Mouse (Mus musculus): ENCODE results near the gene Atp1a2. TPM values are rescaled to one million over a fixed set of nuclear protein-coding genes. Genes with fewer than 3 reads are reported as not detected.

The Atp1a2 gene
- total RNA-seq, 2 experiments from 2014 or later, result 930 to 1,020 TPM

DNA sequence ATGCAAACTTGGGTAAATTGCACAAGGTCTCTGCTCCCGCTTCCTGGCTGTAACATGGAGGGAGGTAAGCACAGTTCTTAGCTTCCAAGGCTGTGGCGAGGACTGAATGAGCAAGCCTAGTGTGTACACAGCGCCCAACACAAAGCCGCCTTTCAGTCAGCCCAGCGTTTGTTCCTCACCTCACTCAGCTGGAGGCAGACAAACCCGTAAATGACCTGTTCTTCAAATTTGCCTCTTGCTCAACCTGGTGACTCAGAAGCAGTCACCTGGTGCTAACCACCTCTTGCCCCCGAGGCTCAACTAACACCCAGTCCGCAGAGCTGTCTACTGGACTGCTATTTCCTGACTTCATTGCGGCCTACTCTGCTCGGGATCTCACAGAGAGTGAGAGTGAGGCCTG, 10.1 kb upstream of the Atp1a2 start:
- intact Hi-C loops (cut with DNase I), result loop anchor here (5.0 kb wide), 2 partner anchors 36 to 61 kb away; no protein-coding TSS in a partner anchor
- DNase-seq, result no peak

GRCm38 (mm10) chr1:172306885-172307284, 9.0 kb upstream of the Atp1a2 start:
- intact Hi-C loops (cut with DNase I), result loop anchor here (5.0 kb wide), 2 partner anchors 35 to 60 kb away; no protein-coding TSS in a partner anchor

DNA sequence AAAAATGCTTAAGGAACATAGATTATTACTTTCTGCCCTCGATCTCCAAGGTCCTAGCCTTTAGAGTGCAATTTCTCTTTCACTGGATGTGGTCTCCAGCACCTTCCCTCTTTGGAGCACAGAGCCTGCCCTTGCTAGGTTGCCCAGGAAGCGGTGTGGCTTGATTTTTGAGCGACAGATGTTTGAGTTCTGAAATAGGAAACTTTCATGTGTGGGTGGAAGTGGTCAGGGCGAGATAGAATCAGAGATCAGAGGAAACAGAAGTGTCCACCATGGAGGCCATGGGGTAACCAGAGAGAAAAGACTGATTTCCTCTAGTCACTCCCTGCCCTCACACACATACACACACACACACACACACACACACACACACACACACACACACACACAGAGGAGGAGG, 8.3 kb upstream of the Atp1a2 start:
- intact Hi-C loops (cut with DNase I), result loop anchor here (5.0 kb wide), 2 partner anchors 34 to 59 kb away; no protein-coding TSS in a partner anchor
- no peak for DNase-seq

More at GRCm38 (mm10) chr1:172306885-172307284, 9.0 kb upstream of the Atp1a2 start:
- no peak for DNase-seq

DNA sequence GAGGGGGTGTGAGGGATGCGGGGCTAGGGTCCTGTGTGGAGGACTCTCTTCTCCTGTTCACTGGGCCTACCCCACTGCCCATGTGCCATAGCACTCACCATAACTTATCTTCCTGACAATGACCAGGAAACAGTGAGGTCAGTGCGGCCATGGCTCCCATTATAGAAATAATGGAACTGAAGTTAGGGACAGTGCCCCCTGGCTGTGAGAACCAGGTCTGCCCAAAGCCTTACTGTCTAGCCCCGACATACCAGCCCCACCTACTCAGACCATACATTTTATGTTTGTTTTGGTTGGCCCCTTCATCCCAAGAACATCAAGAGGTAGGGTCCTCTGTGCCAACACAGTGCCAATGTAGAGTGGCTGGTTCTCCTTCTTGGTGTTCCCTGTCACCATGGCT, 7.8 kb upstream of the Atp1a2 start:
- DNase-seq, result no peak
- intact Hi-C loops (cut with DNase I), result loop anchor here (5.0 kb wide), 2 partner anchors 33 to 58 kb away; no protein-coding TSS in a partner anchor

DNA sequence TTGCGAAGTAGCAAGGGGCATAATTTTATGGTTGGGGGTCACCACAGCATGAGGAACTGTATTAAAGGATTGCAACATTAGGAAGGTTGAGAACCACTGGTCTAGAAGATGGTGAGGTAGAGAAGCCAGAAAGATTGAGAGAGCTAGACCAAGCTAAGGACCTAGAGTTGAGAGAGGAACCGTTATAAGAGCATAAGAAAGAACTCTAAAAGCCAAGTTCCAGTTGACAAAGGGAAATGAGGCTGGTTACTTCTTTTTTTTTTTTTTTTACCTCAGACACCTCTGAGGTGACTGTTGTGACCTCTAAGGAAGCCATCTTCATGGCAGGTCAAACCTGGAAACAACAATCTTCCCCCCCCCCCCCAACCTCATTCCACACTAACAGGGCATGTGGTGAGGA, 7.3 kb upstream of the Atp1a2 start:
- intact Hi-C loops (cut with DNase I), result loop anchor here (5.0 kb wide), 2 partner anchors 33 to 58 kb away; no protein-coding TSS in a partner anchor
- DNase-seq, result no peak

DNA sequence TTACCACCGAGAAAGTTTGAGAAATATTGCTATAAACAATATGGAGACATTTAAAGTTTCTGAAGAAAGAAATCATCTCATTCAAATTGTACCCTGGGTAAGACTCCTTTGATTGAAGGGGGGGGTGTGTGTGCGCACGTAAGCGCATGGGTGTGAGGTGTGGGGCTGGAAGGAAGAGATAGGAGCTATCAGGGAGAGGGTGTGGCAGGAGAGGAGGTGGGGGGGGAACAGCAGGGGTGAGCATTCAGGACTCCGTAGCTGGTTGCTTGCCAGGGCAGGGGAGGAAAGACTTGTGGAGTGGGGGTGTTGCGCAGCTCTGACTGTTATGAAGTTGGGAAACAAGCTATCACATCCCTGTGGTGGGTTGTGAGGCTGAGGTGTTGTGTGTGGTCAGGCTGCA, 6.6 kb upstream of the Atp1a2 start:
- intact Hi-C loops (cut with DNase I), result no loop called here
- DNase-seq, result no peak

GRCm38 (mm10) chr1:172302851-172303250, 5.0 kb upstream of the Atp1a2 start:
- DNase-seq, result no peak
- intact Hi-C loops (cut with DNase I), result no loop called here

DNA sequence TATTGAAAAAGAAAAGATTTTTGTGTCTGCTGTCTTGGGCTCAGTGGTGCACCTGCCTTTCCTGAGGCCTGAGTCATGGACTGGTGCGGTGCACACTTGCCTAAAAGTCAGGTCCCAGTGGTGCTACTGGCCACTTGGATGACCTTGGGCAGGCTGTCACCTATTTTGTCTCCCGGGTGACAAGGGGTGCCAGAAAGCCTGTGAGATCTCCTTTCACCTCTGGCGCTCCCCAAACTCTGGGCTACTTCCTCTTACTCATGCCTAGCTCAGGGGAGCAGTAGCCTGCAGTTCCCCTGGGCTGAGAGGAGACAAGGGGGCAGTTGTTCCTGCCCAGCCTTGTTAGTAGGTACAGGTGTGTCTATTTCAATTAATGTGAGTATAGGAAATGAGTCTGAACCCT, 4.4 kb upstream of the Atp1a2 start:
- no peak for DNase-seq
- intact Hi-C loops (cut with DNase I), result no loop called here

DNA sequence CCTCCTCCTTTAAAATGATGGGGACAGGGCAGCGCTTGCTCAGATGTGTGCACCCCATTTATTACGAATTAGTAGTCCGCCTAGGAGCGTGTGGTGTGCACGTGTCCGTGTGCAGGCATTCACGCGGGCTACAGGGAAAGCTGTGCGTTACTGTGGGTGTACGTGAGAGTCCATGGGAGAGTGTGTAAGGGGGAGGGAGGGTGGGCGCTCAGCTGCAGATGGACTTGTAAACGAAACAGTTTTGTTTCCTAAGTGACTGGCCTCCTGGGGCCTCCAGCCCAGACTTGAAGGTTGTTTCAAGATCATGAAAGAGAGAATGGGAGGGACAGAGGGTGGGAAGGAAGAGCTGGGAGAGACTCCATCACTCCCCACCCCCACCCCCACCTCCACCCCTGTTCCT, 3.3 kb upstream of the Atp1a2 start:
- no peak for DNase-seq
- intact Hi-C loops (cut with DNase I), result no loop called here

GRCm38 (mm10) chr1:172300247-172300646, 2.4 kb upstream of the Atp1a2 start:
- peak in 1 of 2 experiments; percentile 58 for DNase-seq
- intact Hi-C loops (cut with DNase I), result no loop called here

DNA sequence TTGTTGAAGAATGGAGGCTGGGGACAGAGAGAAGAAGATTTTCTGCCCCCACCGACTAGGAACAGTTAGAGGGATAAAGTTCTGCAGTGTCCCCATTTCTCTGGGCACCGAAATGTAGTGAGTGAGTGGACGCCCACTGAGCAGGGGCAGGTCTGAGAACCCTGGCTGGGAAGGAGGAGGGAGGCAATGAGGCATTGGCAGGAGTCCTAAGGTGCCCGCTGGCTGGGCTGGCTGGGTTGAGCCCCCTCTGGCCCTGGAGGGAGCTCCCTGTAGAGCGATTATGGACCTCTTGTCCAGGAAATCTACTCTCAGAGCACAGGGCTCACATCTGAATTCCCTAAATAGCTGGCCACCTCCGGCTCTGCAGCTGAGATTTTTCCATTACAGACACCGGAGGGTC, 1.7 kb upstream of the Atp1a2 start:
- intact Hi-C loops (cut with DNase I), result no loop called here
- no peak for DNase-seq

DNA sequence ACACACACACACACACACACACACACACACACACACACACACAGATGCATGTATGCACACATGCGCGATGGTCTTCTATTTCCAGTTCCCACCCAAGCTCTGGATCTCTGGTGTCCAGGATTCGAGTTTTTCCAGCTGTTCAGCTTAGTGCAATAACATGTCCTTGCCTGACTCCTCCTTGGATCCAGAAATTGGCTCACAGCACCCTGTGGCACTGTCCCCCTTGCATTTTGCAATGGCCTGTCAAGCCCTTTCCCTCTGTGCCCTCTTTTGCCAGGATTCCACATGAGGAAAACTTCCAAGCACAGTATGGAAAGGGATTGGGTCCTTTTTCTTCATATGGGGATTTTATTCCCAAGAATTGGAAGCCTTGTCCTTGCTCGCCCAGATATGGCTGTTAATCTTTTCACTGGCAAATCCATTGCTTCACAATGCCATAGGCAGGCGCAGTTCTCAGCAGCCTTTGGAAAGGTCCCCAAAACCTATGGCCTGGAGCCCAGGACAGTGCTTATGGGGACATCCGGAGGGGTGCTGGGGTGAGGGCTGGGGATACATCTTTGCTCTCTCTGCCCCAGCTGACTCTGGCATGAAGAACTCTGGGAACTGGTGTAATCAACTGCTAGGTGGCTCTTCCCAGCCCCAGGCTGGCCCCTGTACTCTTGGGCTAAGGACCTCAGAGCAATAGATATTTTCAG, 901 bp downstream of the Atp1a2 start:
- intact Hi-C loops (cut with DNase I), result no loop called here
- peak; percentile 56 to 67 for DNase-seq

DNA sequence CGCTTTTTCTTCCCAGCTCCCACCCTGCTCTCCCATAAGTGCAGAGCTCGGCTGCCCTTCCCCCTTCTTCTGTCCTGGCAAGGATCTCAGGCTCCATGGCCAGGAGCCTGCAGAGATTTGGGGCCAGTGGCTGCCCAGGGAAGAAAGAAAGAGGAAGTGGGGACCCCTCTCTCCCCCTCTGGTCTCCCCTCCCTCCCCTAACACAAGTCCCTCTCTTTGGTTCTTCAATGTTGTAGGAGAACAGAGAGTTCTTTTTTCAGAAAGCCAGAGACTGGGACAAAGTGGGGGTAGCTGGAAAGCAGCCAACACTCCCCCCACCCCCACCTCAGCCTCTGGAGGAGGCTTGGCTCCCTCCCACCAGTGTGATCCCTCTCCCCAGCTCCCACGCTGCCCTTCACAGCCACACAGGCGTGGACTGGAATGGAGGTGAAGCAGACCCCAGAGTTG, 2.1 kb downstream of the Atp1a2 start:
- intact Hi-C loops (cut with DNase I), result no loop called here
- DNase-seq, result no peak

DNA sequence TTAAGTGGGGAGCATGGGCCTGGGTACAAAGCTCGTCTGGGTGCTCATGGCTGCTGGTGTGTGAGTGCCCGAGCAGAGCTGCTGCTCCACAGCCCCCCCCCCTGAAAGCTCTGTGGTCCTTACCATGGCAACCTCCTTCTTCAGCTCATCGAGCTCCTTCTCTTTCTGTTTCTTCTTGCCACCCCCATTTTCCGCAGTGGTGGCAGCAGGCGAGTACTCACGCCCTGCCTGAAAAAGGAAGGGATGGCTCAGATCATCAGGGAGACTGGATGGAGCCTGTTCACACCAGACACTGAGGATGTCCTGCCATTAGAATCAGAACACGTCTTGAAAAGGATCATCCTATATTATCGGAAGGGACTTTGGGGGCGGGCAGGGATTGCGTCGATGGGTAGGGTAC, 4.4 kb downstream of the Atp1a2 start:
- DNase-seq, result no peak
- intact Hi-C loops (cut with DNase I), result no loop called here

DNA sequence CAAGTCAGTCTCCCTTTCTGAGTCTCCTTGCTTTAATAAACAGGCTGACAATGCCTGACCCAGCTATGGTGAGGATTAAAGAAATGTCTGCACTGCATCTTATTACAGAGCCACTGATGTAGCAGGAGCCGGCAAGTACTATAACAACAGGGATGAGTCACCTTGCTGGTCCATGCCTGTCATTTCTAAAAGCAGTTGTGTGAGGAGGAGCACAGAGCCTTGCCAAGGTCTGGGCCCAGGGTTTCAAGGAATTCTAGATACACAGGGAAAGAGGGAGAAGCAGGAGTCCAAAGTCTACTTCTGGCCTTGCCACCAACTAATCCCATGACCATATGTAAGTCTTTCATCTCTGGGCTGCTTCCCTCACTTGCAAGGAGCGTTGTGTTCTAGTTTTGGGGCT, 5.0 kb downstream of the Atp1a2 start:
- no peak for DNase-seq
- intact Hi-C loops (cut with DNase I), result no loop called here

GRCm38 (mm10) chr1:172289617-172289946, 8.3 kb downstream of the Atp1a2 start:
- intact Hi-C loops (cut with DNase I), result no loop called here
- no peak for DNase-seq

DNA sequence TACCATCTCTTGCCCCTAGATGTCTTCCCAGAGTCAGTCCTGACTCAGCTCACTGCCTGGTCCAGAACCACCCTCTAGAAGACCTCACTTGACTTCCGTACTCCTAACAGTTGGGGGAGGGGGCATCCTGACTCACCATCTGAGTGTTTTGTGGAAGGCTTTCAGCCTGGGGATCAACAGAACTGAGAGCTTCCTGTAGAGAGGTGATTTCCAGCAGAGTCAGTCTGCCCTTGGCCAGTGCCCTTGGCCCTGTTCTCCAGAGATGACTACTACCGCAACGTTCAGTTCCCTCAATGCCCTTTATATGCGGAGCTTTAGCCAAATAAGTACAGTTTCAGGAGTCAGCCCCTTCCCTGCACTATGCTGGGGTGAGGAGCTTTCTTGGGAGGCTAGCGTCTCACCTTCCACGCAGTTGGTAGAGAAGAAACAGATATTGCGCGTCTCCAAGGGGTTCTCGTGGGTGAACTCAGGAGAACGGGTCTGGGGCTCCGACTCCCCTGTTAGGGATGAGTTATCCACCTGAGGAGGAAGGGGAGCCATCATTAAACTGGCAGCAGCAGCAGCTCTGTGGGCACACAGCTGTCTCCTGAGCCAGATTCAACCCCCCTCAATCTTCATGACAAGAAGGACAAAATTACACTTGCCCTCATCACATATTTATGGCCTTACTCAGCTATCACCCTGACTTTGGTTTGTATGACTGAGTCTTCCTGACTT, 8.8 kb downstream of the Atp1a2 start:
- intact Hi-C loops (cut with DNase I), result no loop called here
- no peak for DNase-seq

GRCm38 (mm10) chr1:172286740-172287139, 11.1 kb downstream of the Atp1a2 start:
- DNase-seq, result no peak
- intact Hi-C loops (cut with DNase I), result no loop called here

DNA sequence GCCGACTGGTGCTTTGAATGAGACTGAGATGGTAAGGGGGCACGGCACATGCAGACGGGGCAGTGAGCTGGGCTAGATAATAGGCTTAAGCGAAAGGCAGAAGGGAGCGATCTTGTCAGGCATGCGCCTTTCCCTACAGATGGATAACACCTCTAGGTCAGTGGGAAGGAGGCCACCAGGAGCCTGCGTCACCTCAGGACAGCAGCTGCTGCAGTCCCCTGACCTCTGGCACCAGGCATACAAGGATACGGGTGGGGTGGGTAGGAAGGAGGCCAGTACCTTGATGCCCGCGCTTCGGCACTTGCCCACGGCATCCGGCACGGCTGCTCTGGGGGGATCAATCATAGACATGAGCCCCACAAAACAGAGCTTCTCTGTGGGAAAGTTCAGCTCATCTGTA, 13.6 kb downstream of the Atp1a2 start:
- intact Hi-C loops (cut with DNase I), result no loop called here
- DNase-seq, result peak in 1 of 2 experiments; percentile 49

DNA sequence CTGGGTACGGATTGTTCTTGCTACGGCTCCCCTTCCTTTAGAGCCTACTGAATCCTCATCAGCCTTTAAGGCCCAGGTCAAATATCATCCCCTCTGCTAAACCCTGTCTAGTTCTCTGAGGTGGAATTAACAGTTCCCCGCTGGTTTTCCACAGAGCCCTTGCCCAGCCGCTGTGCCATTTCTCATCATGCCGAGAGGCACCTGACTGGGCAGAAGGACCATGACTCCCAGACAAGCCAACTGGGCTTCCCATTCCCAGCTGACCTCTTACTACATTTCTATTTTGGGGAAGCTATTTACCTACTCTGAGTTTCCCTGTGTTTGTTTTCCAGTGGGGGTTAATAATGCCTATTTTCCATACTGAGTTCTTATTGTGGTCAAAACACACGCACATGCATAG, 14.8 kb downstream of the Atp1a2 start:
- intact Hi-C loops (cut with DNase I), result no loop called here
- DNase-seq, result no peak

- DNase-seq, result no peak
- intact Hi-C loops (cut with DNase I), result no loop called here
These were observed 16.2 kb downstream of the Atp1a2 start for GRCm38 (mm10) chr1:172281522-172282254.
